Mouse (Mus musculus) R1 (cell line): Measurements from ENCODE around the gene Pxk.

Experiments used
- DNase-seq: peaks from one replicate; pipeline ENCODE4 v3.0.0-alpha.2; 2018; ENCODE audit warnings: low read depth, low spot score

The Pxk gene

DNA sequence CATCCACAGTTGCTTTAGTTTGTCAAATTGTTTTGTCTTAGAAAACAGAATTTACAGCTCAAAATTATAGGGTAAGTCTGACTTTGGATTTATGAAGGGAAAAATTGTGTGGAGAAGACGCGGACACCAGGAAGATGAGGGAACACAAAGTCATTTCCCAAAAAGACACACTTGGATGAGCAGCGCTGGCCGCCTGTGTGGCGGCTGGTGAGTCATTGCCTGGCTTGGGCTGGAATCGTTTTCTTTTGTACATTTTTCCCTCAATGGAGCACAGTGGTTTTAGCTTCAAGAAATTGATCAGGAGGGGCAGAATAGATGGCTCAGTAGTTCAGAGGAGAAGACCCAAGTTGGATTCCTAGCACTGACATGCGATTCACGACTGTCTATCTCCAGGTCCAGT, 3.9 kb downstream of the Pxk start:
- no peak for DNase-seq

DNA sequence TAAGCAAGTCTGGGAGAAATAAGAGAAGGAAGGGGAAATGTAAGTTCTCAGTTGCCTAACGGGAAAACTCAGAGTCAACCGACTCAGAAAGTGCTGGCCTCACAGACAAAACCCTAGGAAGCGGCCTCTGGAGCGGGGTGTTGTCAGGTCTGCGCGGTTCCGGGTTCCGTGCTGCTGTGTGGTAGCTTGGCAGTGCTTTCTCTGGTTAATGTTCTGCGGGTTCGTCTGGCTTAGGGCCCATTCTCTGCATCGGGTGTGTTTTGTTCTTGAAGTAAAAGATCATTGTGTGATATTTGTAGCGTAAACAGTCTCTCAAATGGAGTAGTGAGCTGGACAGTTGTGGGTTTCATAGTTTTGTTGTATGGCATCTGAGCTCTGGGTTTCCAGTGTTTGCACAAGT, 4.7 kb downstream of the Pxk start:
- no peak for DNase-seq

DNA sequence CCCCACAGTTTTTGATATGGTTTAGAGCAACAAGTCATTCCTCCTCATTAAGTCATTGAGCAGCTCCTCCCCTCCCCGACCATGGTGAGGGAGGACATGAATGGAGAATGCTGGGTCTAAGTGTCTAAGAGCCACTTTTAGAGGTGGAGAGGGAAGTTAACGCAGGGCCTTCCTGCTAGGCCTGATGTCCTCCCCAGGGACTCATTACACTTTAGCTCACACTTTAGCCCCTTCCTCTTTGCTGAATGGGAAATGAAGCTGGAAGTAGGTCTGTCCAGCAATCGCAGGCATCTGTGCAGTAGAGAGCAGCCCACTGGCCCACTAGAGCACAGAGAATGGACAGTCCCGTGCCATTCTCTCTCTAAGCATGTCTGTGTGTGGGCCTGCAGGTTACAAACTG, 10.0 kb downstream of the Pxk start:
- DNase-seq, result no peak

DNA sequence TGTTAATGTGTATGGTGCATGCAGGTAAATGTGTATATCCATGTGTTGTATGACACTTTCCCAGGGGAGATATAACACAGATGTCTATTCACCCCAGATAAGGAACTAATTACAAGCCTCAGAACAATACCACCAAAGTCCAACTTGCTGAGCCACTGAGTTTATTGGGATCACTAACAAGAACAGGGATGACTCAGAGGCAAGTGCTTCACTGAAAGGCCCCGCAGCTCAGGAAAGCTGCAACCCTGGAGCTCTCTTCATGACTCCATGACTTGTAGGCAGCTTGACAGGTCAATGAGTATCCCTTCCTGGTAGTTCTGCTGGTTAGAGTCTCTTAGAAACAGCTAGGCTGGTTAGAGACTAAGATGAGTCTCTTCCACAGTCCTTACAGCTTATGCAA, 11.0 kb downstream of the Pxk start:
- DNase-seq, result no peak

DNA sequence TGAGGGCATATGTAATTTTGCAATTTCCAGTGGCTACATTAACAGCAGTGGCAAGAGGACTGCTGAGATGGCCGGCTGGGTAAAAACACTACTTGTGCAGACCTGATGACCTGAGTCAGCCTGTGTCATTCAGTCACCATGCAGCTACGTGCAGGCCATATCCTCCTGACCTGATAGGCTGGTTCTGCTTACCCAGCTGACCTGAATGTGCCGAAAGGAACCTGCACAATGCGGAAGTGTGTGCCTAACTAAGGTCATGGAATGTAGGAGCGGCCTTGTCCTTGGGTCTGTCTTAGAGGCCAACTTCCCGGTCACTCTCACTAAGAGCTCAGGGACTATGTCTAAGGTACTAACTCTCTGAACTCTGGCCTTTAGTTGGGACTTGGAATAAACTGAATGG, 13.5 kb downstream of the Pxk start:
- no peak for DNase-seq

DNA sequence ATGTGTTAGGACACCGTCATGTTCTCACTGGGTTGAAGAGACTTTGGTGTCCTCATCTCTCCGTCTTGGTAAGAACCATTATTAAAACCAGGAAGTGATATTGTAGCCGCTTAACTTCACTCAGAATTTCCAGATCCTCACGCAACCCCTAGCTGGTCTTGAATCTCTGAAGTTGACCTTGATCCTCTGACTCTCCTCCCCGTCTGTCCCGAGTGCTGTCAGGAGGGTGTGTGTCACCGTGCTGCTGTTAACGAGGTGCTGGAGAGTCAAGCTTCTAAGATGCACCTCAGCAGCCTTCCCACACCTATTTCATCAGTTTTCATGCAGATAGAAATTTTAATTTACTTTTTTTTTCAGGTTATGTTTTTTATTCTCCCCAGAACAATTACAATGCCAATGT, 14.0 kb downstream of the Pxk start:
- DNase-seq, result no peak

DNA sequence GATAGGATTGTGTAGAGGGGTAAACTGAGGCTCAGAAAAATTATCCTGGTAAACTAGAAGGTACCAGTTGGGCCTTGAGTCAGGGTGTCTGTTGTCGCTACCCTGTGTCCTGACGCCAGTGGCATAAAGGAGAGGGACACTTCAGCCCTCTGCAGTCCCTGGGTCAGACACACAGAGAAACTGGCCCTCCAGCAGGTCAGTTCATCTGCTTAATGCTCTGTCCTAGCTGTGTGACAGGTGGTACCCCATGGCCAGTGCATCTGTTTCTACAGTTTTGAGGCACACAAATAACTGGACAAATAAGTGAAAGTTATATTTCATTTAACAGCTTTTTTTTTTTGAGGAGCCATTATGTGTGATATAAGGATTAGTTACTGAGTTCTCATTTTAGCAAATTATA, 15.6 kb downstream of the Pxk start:
- no peak for DNase-seq

DNA sequence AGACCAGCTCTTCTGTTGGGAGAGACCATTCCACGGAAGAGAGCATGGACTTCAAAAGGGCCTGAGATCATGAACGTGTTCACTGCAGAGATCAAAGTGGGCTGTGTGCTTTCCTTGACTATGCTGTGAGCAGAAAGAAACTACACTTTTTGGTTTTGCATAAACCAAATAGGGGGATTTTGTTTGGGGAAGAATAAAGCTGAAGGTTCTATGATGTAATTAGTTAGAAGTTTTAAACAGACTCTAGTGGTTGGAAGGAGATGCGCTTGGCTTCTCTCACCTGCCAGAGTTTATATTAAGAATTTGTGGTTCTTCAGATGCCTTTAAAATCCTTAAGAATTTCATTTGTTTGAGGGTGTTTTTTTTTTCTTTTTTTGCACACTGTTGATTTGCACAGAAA, 16.3 kb downstream of the Pxk start:
- no peak for DNase-seq

DNA sequence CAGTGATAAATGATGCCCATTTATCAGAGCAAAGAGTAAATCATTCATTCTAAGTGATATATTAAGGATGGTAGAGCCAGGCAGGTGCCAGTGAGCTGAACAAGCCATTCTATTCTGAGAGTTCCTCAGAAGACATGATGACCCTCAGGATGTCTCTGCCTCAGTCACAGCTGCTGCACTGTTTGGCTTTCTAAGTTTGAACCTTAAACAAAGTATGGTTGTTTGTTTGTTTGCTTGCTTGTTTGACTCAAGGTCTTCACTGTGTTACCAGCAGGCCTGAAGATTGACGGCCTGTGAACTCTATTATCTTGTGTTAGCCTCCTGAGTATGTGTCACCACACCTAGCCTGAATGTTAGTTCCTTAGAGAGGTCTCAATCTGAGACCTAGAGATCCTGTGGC, 16.7 kb downstream of the Pxk start:
- no peak for DNase-seq

DNA sequence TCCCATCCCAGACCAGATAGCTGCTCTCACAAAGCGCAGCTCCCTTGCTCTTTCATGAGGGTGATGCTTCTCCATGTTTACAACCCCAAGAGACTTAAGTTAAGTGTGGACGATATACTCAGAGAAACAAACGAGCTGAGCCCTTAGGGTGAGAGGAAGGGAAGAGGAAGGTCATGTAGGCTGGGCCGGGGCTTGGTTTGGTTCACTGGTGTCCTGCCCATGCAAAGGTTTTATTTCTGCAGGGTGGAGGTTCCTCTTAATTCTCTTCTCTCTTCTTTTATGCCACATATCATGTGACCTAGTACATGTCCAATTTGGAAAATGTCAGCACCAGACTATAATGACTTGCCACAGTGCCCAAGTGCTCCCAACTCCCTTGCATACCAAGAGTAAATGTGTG, 17.8 kb downstream of the Pxk start:
- DNase-seq, result no peak

DNA sequence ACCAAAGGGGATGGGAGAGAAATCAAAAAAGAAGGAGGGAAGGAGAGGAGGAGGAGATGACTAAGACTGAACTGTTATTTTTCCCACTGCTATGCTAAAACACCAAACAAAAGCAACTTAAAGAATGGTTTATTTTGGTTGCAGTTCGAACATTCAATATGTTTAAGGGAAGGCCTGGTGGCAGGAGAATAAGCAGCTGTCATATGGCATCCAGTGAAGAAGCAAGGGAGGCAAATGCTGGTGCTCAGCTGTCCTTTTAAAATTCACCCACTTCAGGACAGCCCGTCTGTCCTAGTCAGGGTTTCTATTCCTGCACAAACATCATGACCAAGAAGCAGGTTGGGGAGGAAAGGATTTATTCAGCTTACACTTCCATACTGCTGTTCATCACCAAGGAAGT, 19.4 kb downstream of the Pxk start:
- DNase-seq, result no peak

DNA sequence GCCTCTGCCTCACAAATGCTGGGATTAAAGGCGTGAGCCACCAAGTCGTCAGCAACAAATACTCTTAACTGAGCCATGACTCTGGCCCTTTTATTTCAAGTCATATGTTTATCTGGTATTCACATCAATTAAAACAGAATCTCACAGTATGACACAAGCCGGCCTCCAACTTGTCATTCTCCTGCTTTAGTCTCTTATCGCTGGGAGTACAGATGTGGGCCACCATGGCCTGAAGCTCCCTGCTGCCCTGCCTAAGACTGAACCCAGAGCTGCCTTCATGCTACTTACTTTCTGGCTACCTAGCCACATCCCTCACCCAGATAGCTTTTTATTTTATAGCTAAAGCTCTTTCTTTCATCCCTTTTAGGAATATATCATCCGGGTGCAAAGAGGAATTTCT, 21.4 kb downstream of the Pxk start:
- DNase-seq, result no peak

DNA sequence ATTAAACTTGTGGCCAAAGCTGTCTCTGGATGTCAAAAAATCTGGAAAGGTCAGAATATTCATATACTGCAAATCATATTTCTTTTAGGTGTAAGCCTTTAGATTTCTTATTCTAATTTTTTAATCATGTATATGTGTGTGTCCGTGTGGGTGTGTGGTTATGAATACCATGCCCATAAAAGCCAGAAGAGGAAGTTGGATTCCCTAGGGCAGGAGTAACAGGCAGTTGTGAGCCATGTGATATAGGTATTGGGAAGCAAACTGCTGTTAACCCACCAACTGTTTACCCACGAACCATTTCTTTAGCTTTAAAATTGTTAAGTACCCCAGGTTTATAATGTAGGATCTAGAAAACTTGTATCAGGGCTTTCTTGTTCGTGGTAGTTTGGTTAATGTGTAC, 21.9 kb downstream of the Pxk start:
- no peak for DNase-seq

DNA sequence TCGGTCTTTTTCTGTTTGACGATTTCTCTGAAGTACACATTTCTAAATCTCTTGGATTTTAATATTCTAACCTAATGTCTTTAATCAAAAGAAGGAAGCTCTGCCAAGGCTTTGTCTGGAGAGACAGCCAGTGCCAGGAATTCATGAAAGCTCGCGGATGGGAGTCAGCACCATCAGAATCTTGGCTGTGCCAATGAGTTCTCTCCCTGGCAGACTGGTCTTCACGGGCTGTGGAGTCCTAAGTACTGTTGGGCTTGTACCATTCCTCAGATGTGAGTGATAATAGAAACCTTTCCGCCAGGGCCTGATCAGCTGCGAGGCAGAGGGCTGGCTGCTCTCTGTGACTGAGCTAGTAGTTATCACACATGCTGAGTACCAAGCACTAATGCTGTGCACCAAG, 25.1 kb downstream of the Pxk start:
- DNase-seq, result no peak

DNA sequence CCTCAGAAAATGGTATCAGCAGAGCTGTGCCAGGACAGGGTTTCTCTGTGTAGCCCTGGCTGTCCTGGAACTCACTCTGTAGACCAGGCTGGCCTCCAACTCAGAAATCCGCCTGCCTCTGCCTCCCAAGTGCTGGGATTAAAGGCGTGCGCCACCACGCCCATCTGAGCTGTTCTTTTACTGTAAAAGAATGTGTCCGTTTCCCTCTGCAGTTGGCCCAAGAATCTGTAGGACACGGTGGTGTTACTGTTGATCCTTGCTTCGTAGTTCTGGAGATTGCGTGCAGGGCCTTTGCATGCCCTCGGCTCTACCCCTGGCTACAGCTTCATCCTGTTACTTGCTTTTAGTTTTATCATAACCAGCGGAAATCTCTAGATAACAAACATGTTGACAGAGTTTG, 25.6 kb downstream of the Pxk start:
- peak; percentile 72 for DNase-seq

DNA sequence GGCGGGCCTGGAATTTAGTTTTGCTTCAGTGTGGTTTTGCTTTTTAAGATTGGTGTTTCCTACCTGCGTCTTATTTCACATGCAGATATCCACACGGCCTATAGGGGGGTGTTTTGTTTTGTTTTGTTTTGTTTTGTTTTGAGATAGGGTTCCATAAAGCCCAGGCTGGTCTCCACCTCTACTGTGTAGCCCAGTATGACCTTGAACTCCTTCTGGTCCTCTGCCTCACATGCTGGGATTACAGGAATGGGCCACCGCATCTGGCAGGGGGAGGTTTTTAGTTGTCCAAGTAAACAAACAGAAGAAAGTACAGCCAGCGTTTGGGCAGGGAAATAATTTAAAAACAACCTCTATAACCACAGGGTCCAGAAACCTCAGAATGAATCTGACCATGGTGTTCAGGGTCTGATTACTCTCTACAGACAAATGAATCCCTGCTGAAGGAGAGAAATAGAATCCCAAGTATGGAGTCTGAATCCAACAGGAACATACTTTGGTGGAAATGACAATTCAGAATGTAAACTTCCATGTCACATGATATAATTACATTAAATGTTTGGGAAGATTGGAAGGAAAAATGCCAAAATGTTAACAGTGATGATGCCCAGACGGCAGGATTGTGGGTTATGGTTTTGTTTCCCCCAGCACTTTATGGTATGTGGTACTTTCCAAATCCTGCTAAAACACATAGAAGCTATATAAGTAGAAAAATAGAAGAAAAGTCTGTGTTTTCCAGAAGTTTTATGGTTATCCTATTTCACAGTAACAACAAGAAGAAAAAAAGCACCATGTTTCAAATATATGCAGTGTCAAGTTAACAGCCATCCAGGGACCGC, 26.3 kb downstream of the Pxk start:
- peak; percentile 82 for DNase-seq

DNA sequence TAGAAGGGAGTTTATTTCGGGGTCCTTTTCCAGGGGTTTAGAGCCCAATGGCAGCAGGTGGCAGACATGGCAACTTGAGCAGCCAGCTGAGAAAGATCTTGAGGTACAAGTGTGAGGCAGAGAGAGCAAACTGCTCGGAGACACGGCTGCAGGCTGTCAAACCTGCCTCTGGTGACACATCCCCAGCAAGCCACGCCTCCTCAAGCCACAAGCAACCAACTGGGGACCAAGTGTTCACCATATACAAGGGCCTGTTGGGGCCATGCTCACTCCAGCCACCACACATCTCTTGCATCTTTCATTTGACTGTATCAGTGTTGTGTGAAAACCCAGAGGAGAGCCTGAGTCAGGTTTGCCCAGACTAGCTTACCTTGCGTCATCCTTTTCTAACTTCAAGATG, 30.0 kb downstream of the Pxk start:
- no peak for DNase-seq

DNA sequence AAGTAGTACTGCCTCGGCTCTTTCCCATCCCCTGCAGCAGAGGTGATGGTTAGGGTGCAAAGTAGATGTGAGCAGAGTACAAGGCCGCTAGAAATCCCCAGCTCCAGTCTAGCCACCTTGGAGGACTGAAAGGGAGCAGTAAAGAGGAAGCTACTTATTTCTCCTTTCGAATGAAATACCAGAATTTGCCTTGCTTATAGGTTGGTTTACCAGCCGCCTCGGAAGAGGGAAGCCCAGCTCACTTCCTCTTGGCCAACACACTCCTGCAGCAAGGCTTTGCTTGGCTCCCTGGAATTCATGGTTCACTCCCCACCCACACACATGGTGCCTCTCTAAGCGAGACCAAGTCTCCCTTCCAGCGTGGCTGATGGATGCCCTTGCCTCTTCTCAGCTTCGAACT, 34.8 kb downstream of the Pxk start:
- DNase-seq, result no peak

DNA sequence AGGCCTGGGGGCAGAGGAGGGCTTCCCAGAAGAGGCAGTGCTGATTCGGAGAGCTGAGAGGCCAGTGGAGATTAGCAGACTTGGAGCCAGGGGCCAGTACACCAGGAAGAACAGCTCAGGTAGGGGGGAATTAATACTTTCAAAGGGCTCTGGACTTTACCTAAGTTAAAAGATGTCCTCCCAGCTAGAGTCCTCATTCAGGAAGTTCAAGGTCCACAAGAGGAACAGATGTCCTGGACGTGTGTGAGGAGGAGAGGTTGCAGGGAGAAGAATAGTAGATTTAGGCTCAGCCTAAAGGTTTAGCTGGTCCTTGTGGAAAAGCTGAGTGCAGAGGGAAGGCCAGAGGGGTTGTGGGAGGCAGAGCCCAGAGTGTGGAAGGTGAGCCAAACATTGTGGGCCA, 36.2 kb downstream of the Pxk start:
- DNase-seq, result no peak

DNA sequence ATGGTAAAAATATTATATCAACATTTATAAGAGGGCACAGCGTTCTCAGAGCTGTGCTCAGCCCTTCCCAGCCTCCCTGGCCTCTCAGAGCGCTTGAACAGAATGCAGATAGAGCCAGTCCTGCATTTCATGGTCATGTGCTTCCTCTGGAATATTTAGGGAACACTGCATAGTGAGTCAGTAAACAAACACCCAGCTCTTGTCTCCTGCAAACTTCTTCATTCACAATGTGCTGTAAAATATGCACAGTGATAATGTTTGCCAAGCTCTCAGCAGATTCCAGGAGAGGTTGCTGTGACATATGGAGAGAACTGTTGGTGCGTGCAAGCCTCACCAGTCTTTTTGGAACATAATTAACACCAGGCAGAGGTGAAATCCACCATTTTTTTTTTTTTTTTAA, 37.1 kb downstream of the Pxk start:
- DNase-seq, result no peak

DNA sequence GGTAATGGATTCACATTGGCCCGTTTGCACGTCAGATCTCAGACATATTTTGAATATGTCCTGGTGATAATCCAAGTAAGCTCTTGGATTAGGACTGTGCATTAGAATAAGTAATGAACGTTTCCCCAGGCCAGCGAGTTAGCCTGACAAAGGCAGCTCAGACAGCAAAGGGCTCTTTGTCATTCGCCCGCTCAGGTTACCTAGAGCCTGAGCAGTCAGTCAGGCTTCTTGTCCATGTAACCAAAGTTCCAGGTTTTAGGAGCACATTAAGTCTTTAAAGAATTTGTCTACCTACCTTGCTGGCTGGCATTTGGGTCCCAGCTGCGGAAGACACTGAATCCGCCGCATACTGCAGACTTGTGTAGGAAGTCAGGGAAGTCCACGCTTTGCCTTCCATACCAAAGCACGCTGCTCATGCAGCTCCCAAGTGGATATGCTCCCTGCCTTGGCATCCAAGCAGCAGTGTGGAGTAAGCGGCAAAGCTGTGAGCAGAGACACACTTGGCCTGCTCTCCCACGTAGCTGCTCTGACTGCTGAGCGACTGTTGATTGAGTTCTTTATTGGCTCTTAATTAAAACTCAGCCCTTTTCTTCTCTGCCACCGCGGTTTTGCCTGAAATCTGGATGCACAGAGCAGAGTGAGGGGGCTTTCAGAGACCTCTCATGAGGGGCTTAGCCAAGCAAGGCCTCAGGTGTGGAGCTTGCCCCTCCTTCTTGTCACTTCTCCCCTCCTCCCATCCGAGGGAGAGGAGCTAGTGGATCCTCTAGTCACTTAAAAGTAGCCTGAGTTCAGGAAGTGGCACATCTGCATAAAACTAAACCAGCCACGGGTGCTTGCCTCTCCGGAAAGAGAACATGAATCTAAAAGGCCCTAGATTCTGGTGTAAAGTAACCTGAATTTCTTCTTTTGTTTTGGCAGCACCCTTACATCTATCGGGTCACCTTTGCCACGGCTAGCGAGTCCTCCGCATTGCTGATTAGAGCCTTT, 42.0 kb downstream of the Pxk start:
- DNase-seq, result peak; percentile 91

DNA sequence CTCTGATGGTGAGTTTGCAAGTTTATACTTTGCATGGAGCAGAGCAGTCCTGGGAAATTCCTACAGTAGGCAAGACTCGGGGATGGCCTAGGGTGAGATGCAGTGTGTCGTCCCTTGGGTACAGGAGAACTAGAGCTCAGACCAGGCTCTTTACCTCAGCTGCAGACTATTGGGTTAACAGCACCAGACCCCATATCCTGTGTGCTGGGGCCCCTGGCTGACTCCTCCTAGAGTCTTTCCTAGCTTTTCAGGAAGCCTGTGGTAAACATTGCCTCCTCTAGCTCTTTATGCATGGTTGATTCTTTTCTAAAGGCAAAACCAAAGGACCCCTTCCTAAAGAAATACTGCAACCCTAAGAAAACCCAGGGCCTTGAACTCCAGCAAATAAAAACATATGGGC, 43.1 kb downstream of the Pxk start:
- no peak for DNase-seq
